In genomic region chr3:60563529-60564243, GRCm38 (mm10) we compare ENCODE assay signal across 13 mouse cellular contexts.
DNase-seq lines count a peak whose midpoint lies in the region; ATAC-seq and TF ChIP-seq lines count a peak whose summit lies in the region.
"Had no signal": no experiment of that assay in that cellular context is flagged by ENCODE, and none has a peak within 500 bp of the region (broad histone marks: within the 10 kb centered on the region; RNA-seq: fewer than 3 reads in every experiment).

No protein-coding gene starts in this region.

- 44% methylated on average over 10 of the region's 10 CpGs for WGBS in stomach, embryonic 14.5 days
- 43% methylated on average over 10 of the region's 10 CpGs for WGBS in stomach, postnatal 0 days

- no peaks in the 10 kb centered on the region for H3K9me3 ChIP-seq in stomach, embryonic 14.5 days (ENCODE audit: control insufficient read depth, low read depth, low read length)
- H3K9me3 ChIP-seq in stomach, postnatal 0 days (ENCODE audit: control insufficient read depth, low read length) = no peaks in the 10 kb centered on the region
- H3K9me3 ChIP-seq: embryonic facial prominence, embryonic 15.5 days; intestine, embryonic 15.5 days had no signal

- TF ChIP-seq EP300 in stomach, postnatal 0 days (optimal IDR thresholded peaks at IDR 0.05) = no peak

- intact Hi-C loops in gastrocnemius, adult 2 months (cut with DNase I) = no loop called here
- intact Hi-C loops in left cerebral cortex, adult 2 months (cut with DNase I) = no loop called here
- intact Hi-C loops in left cerebral cortex, postnatal 4 days (cut with DNase I) = no loop called here

- H3K9ac ChIP-seq in stomach, embryonic 14.5 days (replicated peaks; ENCODE audit: low read depth, low read length) = no peak overlapping the region
- no peak overlapping the region for H3K9ac ChIP-seq in stomach, postnatal 0 days (ENCODE audit: low read length)
- H3K9ac ChIP-seq: embryonic facial prominence, embryonic 15.5 days; intestine, embryonic 15.5 days had no signal

- 0 out of 2 replicates have a peak, but pooled peaks have one; percentile 33 for ATAC-seq in stomach, embryonic 14.5 days (ENCODE audit: insufficient number of reproducible peaks, insufficient read depth, low FRiP score, low read depth)
- ATAC-seq in stomach, postnatal 0 days (ENCODE audit: low FRiP score, low TSS enrichment) = no peak
- no peak for ATAC-seq in granulocyte monocyte progenitor cell, adult 5-6 weeks (replicated peaks; ENCODE audit: poor library complexity, severe bottlenecking)
- ATAC-seq: intestine, embryonic 15.5 days had no signal

- H3K4me1 ChIP-seq in stomach, embryonic 14.5 days (ENCODE audit: control insufficient read depth, insufficient read depth, low read length) = peaks cover 3% of the 10 kb centered on the region; the same call in 1 of the 2 replicates
- H3K4me1 ChIP-seq in stomach, postnatal 0 days (replicated peaks; ENCODE audit: control insufficient read depth, insufficient read depth) = no peaks in the 10 kb centered on the region
- H3K4me1 ChIP-seq: intestine, embryonic 15.5 days had no signal

- no peak for DNase-seq in gastrocnemius, adult 2 months
- DNase-seq in gastrocnemius, postnatal 25 days = no peak
- no peak for DNase-seq in left cerebral cortex, adult 2 months (ENCODE audit: extremely low spot score in 1 of 2, low spot score in 2 of 2)
- no peak for DNase-seq in left cerebral cortex, postnatal 4 days
- DNase-seq in stomach, postnatal 0 days (ENCODE audit: low spot score) = no peak
- DNase-seq: kidney, postnatal 10 days; lung, postnatal 14 days; thymus, adult 18-20 months had no signal

- TF ChIP-seq CTCF in gastrocnemius, adult 2 months (IDR thresholded peaks at IDR 0.05) = no peak
- TF ChIP-seq CTCF in left cerebral cortex, adult 2 months (IDR thresholded peaks at IDR 0.05) = no peak
- TF ChIP-seq CTCF in stomach, postnatal 0 days (IDR thresholded peaks at IDR 0.05; ENCODE audit: low read depth) = no peak

- no peaks in the 10 kb centered on the region for H3K27me3 ChIP-seq in stomach, embryonic 14.5 days (ENCODE audit: control insufficient read depth, insufficient read depth, low read length)
- H3K27me3 ChIP-seq in stomach, postnatal 0 days (ENCODE audit: control insufficient read depth, insufficient read depth, low read length) = no peaks in the 10 kb centered on the region
- H3K27me3 ChIP-seq: CH12.LX; embryonic facial prominence, embryonic 15.5 days; intestine, embryonic 15.5 days had no signal

- no peak overlapping the region for H3K4me2 ChIP-seq in stomach, embryonic 14.5 days (replicated peaks; ENCODE audit: low read depth, low read length)
- no peak overlapping the region for H3K4me2 ChIP-seq in stomach, postnatal 0 days (replicated peaks; ENCODE audit: low read depth)
- H3K4me2 ChIP-seq: embryonic facial prominence, embryonic 15.5 days; intestine, embryonic 15.5 days had no signal

- peak overlapping the region; percentile 93 for H3K27ac ChIP-seq in gastrocnemius, adult 2 months
- peak overlapping the region; percentile 37 for H3K27ac ChIP-seq in left cerebral cortex, adult 2 months
- H3K27ac ChIP-seq in stomach, embryonic 14.5 days (ENCODE audit: low read length) = no peak overlapping the region
- no peak overlapping the region for H3K27ac ChIP-seq in stomach, postnatal 0 days (replicated peaks)
- H3K27ac ChIP-seq: embryonic facial prominence, embryonic 15.5 days; intestine, embryonic 15.5 days had no signal

- H3K36me3 ChIP-seq in stomach, embryonic 14.5 days (ENCODE audit: control insufficient read depth, insufficient read depth, low read length) = no peaks in the 10 kb centered on the region
- H3K36me3 ChIP-seq in stomach, postnatal 0 days (ENCODE audit: control insufficient read depth, insufficient read depth, low read length) = no peaks in the 10 kb centered on the region
- H3K36me3 ChIP-seq: embryonic facial prominence, embryonic 15.5 days; intestine, embryonic 15.5 days had no signal

- H3K4me3 ChIP-seq in gastrocnemius, adult 2 months = peak overlapping the region; percentile 29
- H3K4me3 ChIP-seq in left cerebral cortex, adult 2 months = no peak overlapping the region
- no peak overlapping the region for H3K4me3 ChIP-seq in stomach, embryonic 14.5 days (ENCODE audit: low read depth, low read length)
- H3K4me3 ChIP-seq in stomach, postnatal 0 days (ENCODE audit: low read depth, low read length) = no peak overlapping the region
- H3K4me3 ChIP-seq: embryonic facial prominence, embryonic 15.5 days; intestine, embryonic 15.5 days had no signal

Comparison
In these comparisons a context has a peak if more than half of its experiments do, and no peak if none do; other contexts are left out.
1. H3K27ac ChIP-seq: peak in gastrocnemius, adult 2 months (single experiment) and left cerebral cortex, adult 2 months (single experiment); none in stomach, embryonic 14.5 days (single experiment) and stomach, postnatal 0 days (single experiment).